Mouse (Mus musculus): ENCODE results near the gene Krt27. TPM values are rescaled to one million over a fixed set of nuclear protein-coding genes. Genes with fewer than 3 reads are reported as not detected.

Krt27 gene
- polyA plus RNA-seq (2016; fragmentation: Nextera tagmentation; extraction: Ambion mirVana), result not detected in 2 replicates

GRCm38 (mm10) chr11:99351004-99351403, at the start of gene Krt27:
Gene Krt27 (minus strand): TSS chr11:99351104.
- no peaks in the 10 kb centered on the region for H3K4me1 ChIP-seq
- 67% methylated on average over 12 of the region's 12 CpGs for WGBS
- DNase-seq (ENCODE audit: low spot score), result no peak

DNA sequence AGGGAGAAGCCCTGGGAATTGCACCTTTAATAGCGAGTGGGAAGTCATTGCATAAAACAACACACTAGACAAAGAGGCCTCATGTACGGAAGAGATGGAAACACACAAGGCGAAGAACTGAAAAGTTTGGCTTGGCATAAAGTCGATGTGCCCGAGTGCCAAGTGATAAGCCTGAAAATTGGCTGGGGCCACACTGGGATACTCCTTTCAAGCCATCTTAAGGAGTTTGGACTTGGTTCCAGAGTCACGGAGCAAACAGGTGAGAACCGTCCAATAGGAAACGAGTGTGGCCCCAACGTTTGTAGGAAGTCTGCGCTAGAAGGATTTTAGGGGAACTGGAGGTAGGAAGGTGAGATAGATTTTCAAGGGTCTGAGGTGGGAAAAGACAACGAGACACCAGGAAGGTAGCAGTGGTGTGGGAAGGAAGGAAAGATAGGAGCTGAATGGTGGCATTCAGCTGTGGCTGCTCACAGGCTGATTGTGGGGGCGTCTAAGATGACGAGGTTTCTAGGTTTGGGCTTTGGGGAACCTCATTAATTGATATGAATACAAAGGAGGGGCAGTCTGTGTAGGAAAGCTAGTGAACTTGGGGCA, 49.1 kb upstream of the Krt27 start:
- no peaks in the 10 kb centered on the region for H3K36me3 ChIP-seq
- H3K27ac ChIP-seq, result no peak overlapping the region
- DNase-seq (ENCODE audit: low spot score), result no peak
- H3K27me3 ChIP-seq (ENCODE audit: insufficient read depth, poor library complexity, severe bottlenecking), result peaks cover 22% of the 10 kb centered on the region
- H3K4me1 ChIP-seq, result no peaks in the 10 kb centered on the region
- no peak overlapping the region for H3K4me3 ChIP-seq
- WGBS, result 76% methylated on average over 13 of the region's 13 CpGs
- H3K9me3 ChIP-seq, result no peaks in the 10 kb centered on the region

More at GRCm38 (mm10) chr11:99351004-99351403, at the start of gene Krt27:
- H3K9me3 ChIP-seq, result no peaks in the 10 kb centered on the region
- peaks cover 10% of the 10 kb centered on the region; the same call in 1 of the 2 replicates for H3K27me3 ChIP-seq (ENCODE audit: insufficient read depth, poor library complexity, severe bottlenecking)
- H3K27ac ChIP-seq, result no peak within 1 kb of the TSS
- H3K4me3 ChIP-seq, result no peak within 1 kb of the TSS
- H3K36me3 ChIP-seq, result no peaks in the 10 kb centered on the region

DNA sequence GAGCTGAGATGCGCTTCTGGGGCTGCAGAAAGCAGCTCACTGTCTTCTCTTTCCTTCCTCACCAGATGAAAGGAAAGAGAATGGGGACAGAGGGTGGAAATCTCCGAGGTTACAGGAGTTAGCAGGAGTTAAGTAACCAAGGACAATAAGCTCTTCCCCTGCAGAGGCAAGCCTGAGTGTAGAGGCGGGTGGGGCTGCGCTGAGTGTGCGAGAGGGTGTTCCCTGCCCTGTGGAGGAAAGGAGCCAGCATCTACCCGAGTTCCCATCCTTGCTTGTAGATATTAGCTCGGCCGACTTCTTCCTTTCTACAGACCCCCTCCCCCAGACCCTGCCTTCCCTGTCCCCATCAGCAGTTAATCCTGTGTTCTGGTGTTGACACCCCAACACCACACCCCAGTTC, 47.9 kb upstream of the Krt27 start:
- DNase-seq (ENCODE audit: low spot score), result no peak
- Histone ChIP-seq H3K27ac (no peak overlapping the region), H3K4me3 (no peak overlapping the region), H3K9me3 (no peaks in the 10 kb centered on the region), H3K36me3 (no peaks in the 10 kb centered on the region), H3K27me3 (ENCODE audit: insufficient read depth, poor library complexity, severe bottlenecking) (peaks cover 22% of the 10 kb centered on the region), H3K4me1 (no peaks in the 10 kb centered on the region)
- WGBS, result 65% methylated on average over 8 of the region's 8 CpGs

DNA sequence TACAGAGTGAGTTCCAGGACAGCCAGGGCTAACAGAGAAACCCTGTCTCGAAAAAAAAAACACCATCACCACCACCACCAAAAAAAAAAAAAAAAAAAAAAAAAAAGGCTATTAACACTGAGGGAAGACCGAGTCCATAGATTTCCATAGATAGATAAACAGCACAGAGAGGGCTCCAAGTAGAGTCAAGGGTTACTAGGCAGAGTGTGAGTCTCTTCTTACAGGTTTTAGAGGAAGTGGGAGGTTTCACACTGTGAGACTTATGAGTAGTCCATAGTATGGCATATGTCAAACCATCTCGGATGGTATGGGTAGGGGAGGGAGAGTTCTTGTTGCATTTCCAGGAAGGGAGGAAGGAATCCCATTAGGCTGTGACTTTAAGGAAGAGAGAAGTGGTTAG, 47.2 kb upstream of the Krt27 start:
- Histone ChIP-seq H3K4me3 (no peak overlapping the region), H3K27me3 (ENCODE audit: insufficient read depth, poor library complexity, severe bottlenecking) (peaks cover 22% of the 10 kb centered on the region), H3K36me3 (no peaks in the 10 kb centered on the region), H3K27ac (no peak overlapping the region), H3K9me3 (no peaks in the 10 kb centered on the region), H3K4me1 (no peaks in the 10 kb centered on the region)
- no peak for DNase-seq (ENCODE audit: low spot score)
- WGBS, result 69% methylated on average over 3 of the region's 3 CpGs

- WGBS, result 75% methylated on average over 2 of the region's 2 CpGs
- H3K4me1 ChIP-seq, result no peaks in the 10 kb centered on the region
- H3K4me3 ChIP-seq, result no peak overlapping the region
- H3K27me3 ChIP-seq (ENCODE audit: insufficient read depth, poor library complexity, severe bottlenecking), result peaks cover 22% of the 10 kb centered on the region
- peak; percentile 11 for DNase-seq (ENCODE audit: low spot score)
- no peaks in the 10 kb centered on the region for H3K36me3 ChIP-seq
- no peak overlapping the region for H3K27ac ChIP-seq
- H3K9me3 ChIP-seq, result no peaks in the 10 kb centered on the region
Measured at GRCm38 (mm10) chr11:99396661-99397060, 45.8 kb upstream of the Krt27 start.

DNA sequence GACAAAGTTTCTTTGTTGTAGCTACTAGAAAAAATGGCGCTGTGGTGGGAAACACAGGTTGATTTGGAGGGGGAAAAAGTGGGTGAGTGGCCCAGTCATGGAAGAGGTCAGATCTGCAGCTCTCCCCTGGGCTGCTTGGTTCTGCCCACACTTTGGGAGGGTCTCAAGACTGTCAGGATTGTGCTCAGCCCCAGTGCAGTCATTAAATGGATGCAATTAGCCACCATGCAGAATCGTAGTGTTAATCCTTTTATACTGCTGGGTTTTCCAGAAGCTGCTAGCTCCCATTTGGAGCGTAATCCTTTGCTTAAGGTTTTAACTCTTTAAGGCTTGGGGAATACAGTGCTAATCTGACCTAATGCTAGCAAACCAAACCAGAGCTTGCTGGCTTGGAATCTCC, 45.1 kb upstream of the Krt27 start:
- H3K27ac ChIP-seq, result no peak overlapping the region
- peaks cover 19% of the 10 kb centered on the region for H3K27me3 ChIP-seq (ENCODE audit: insufficient read depth, poor library complexity, severe bottlenecking)
- H3K9me3 ChIP-seq, result no peaks in the 10 kb centered on the region
- H3K4me3 ChIP-seq, result no peak overlapping the region
- peak; percentile 10 for DNase-seq (ENCODE audit: low spot score)
- no peaks in the 10 kb centered on the region for H3K36me3 ChIP-seq
- no peaks in the 10 kb centered on the region for H3K4me1 ChIP-seq
- WGBS, result 49% methylated on average over 3 of the region's 3 CpGs

DNA sequence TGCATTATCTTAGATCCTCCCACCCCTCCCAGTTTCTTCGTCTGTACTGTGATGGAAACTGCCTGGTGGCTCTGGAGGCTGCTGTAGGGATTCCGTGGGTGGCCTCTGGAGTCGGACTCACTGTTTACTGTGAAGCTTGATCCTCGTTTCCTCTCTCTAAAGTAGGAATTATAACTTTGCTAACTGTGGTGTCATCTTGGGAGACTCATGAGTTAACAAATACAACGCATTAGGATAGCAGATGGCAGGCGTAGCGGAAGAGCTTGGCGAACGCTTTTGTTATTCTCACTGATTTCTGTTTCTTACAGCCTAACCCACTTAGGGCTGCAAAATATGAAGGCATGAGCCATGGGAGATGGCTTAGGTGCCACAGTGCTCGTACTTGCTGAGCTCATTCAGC, 41.6 kb upstream of the Krt27 start:
- H3K27me3 ChIP-seq (ENCODE audit: insufficient read depth, poor library complexity, severe bottlenecking), result no peaks in the 10 kb centered on the region
- H3K4me3 ChIP-seq, result no peak overlapping the region
- no peaks in the 10 kb centered on the region for H3K9me3 ChIP-seq
- no peaks in the 10 kb centered on the region for H3K4me1 ChIP-seq
- DNase-seq (ENCODE audit: low spot score), result no peak
- H3K27ac ChIP-seq, result no peak overlapping the region
- WGBS, result 81% methylated on average over 10 of the region's 10 CpGs
- H3K36me3 ChIP-seq, result 0 out of 2 replicates have a peak, but pooled peaks cover under 1% of the 10 kb centered on the region

DNA sequence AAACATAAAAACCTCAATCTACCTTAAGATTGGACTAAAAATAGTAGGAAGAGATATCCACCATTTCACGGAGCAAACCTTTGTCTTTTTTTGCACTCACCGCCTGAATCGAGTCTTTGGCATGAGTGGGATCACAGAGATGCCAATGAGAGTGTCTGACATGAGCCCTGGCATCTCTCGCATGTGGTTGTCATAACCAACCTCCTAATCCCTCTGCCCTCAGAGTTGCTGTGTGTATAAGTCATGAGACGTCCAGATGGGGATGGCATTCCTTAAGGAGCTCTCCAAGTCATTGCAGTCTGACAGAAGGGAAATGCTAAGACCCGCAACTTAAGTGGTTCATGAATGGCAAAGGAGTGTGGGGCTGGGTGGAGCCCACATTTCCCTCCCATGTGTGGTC, 40.5 kb upstream of the Krt27 start:
- H3K4me1 ChIP-seq, result no peaks in the 10 kb centered on the region
- H3K9me3 ChIP-seq, result no peaks in the 10 kb centered on the region
- peak; percentile 54 for DNase-seq (ENCODE audit: low spot score)
- no peak overlapping the region for H3K27ac ChIP-seq
- no peak overlapping the region for H3K4me3 ChIP-seq
- 74% methylated on average over 6 of the region's 6 CpGs for WGBS
- H3K36me3 ChIP-seq, result 0 out of 2 replicates have a peak, but pooled peaks cover 2% of the 10 kb centered on the region
- no peaks in the 10 kb centered on the region for H3K27me3 ChIP-seq (ENCODE audit: insufficient read depth, poor library complexity, severe bottlenecking)

DNA sequence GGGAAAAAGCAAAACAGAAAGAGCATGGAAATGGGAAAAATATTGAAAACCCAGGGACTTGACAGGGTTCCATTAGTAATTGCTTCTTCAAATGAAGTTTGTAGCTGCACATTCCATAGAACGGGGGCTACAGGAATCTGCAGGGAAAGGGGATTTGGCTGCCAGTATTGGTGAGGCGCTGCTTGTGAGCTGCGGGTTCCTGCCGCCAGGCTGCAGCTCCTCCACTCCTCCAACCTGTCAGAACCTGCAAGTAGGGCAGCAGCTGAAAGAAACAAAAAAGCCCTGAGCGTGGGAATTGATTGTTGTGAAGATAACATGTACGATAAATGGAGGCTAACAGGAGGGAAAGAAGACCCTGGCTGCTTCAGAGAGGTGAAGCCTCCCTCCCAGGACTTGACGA, 40.0 kb upstream of the Krt27 start:
- WGBS, result 73% methylated on average over 7 of the region's 7 CpGs

DNA sequence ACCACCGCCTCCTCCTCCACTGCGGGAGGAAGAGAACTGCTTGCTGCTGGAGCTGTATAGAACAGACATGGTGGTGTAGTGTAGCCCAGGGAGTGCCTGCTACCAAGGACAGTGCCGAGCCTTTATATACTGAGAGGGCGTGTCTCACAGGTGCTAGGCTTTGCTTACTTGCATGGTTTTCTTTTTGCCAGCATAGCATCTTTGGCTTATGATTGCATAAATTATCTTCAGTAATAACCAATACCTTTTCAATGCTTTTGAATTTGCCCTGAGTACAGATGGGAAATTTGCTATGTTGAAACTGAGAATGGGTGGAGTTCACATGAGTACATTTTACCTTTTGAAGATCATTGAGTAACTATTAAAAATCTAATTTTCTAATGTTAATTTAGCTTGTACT, 38.4 kb upstream of the Krt27 start, which contains the start of gene Krt10:
Gene Krt10 (minus strand): TSS at position 101 of the 400 bp plus-strand sequence.
- DNase-seq (ENCODE audit: low spot score), result no peak
- H3K27ac ChIP-seq, result no peak within 1 kb of the TSS
- H3K4me3 ChIP-seq, result no peak within 1 kb of the TSS
- H3K36me3 ChIP-seq, result 0 out of 2 replicates have a peak, but pooled peaks cover 2% of the 10 kb centered on the region
- H3K4me1 ChIP-seq, result no peaks in the 10 kb centered on the region
- no peaks in the 10 kb centered on the region for H3K9me3 ChIP-seq
- peaks cover 3% of the 10 kb centered on the region; the same call in 1 of the 2 replicates for H3K27me3 ChIP-seq (ENCODE audit: insufficient read depth, poor library complexity, severe bottlenecking)
- 67% methylated on average over 4 of the region's 4 CpGs for WGBS

More for the DNA sequence above, 40.0 kb upstream of the Krt27 start:
- Histone ChIP-seq H3K9me3 (no peaks in the 10 kb centered on the region), H3K27ac (no peak overlapping the region), H3K36me3 (0 out of 2 replicates have a peak, but pooled peaks cover 2% of the 10 kb centered on the region), H3K4me3 (no peak overlapping the region), H3K4me1 (no peaks in the 10 kb centered on the region), H3K27me3 (ENCODE audit: insufficient read depth, poor library complexity, severe bottlenecking) (no peaks in the 10 kb centered on the region)
- DNase-seq (ENCODE audit: low spot score), result no peak

DNA sequence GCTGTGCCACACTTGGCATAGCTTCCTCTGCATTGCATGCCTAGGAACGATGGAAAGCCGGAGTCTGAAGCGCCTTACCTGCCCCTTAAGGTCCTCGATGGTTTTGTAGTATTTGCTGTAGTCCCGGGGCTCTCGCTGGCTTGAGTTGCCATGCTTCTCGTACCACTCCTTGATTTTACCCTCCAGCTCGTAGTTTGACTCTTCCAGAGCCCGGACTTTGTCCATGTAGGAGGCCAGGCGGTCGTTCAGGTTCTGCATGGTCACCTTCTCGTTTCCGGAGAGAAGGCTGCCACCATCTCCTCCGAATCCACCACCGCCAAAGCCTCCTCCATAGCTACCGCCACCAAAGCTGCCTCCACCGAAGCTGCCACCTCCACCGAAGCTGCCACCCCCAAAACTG, 37.8 kb upstream of the Krt27 start:
- no peak overlapping the region for H3K4me3 ChIP-seq
- WGBS, result 88% methylated on average over 18 of the region's 18 CpGs
- H3K27me3 ChIP-seq (ENCODE audit: insufficient read depth, poor library complexity, severe bottlenecking), result peaks cover 8% of the 10 kb centered on the region; the same call in 1 of the 2 replicates
- no peak for DNase-seq (ENCODE audit: low spot score)
- H3K9me3 ChIP-seq, result no peaks in the 10 kb centered on the region
- no peak overlapping the region for H3K27ac ChIP-seq
- no peaks in the 10 kb centered on the region for H3K4me1 ChIP-seq
- H3K36me3 ChIP-seq, result 0 out of 2 replicates have a peak, but pooled peaks cover 2% of the 10 kb centered on the region

DNA sequence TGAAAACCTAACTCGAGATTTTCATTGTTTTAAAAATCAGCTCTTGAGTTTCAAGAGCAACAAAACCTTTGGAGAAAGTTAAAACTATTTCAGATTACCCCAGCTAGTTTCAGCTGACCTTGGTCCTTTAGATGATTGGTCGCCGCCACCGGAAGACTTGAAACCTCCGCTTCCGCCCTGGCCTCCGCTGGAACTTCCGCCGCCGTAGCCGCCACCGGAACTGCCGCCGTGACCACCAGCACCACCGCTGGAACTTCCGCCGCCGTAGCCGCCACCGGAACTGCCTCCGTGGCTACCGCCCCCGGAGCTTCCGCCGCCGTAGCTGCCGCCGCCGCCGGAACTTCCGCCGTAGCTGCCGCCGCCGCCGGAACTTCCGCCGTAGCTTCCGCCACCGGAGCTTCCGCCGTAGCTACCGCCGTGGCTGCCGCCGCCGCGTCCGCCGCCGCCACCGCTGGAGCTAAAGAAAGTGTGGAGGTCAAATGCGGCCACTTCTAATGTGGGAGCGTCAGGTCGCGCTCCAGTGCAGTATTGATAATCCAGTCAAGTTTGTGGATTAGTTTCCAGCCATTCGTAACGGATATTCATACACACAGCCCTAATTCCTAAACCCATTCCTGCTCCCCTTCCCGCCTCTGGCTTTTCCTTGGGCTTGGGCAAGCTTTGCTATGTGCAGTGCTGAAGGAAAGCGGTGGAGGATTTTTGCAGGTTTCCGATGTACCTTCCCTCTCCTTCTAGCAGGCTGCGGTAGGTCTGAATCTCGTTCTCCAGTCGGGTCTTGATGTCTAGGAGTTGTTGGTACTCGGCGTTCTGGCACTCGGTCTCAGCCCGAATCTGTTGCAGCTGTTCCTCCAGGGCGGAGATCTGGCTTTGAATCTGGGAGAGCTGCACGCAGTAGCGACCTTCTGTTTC, 35.2 kb upstream of the Krt27 start:
- peak; percentile 91 for DNase-seq (ENCODE audit: low spot score)
- no peaks in the 10 kb centered on the region for H3K4me1 ChIP-seq
- H3K4me3 ChIP-seq, result peak overlapping the region; percentile 68
- peaks cover 30% of the 10 kb centered on the region for H3K27me3 ChIP-seq (ENCODE audit: insufficient read depth, poor library complexity, severe bottlenecking)
- peak overlapping the region; percentile 93 for H3K27ac ChIP-seq
- no peaks in the 10 kb centered on the region for H3K9me3 ChIP-seq
- 0 out of 2 replicates have a peak, but pooled peaks cover 2% of the 10 kb centered on the region for H3K36me3 ChIP-seq
- 3% methylated on average over 71 of the region's 71 CpGs for WGBS

DNA sequence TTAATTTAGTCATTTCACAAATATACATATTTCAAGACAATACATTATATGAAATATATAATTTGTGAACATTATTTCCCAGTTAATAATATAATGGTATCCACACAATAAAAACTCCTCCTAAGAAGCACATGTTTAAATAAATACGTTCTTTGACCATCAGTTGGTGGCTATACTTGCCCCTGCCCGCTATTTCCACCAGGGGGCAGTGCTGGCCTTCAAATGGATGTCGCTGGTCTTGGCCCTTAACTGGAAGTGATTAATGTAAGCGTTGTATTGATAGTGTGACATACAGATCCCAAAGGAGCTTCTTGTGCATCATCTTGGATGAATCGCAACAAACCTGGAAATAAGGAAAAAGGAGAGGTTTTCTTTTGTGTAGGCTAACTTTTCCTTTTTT, 28.7 kb upstream of the Krt27 start:
- H3K4me1 ChIP-seq, result no peaks in the 10 kb centered on the region
- no peak for DNase-seq (ENCODE audit: low spot score)
- peaks cover 30% of the 10 kb centered on the region for H3K27me3 ChIP-seq (ENCODE audit: insufficient read depth, poor library complexity, severe bottlenecking)
- H3K9me3 ChIP-seq, result no peaks in the 10 kb centered on the region
- no peaks in the 10 kb centered on the region for H3K36me3 ChIP-seq
- H3K4me3 ChIP-seq, result no peak overlapping the region
- WGBS, result 17% methylated on average over 5 of the region's 5 CpGs
- no peak overlapping the region for H3K27ac ChIP-seq

Data from heart, embryonic 10.5 days (tissue).